Mouse (Mus musculus): ENCODE measurements around the gene Vangl1.
"Not testable (repeated sequence)": the region's sequence is repeated elsewhere in the genome, so short reads cannot be mapped to it uniquely, and the experiment has no call there.

The Vangl1 gene

GRCm38 (mm10) chr3:102169197-102169905, 35.1 kb downstream of the Vangl1 start:
- DNase-seq (ENCODE audit: low read depth, low spot score), result no peak

- DNase-seq (ENCODE audit: low read depth, low spot score), result no peak
Measured at GRCm38 (mm10) chr3:102167555-102168210, 36.8 kb downstream of the Vangl1 start.

- no peak for DNase-seq (ENCODE audit: low read depth, low spot score)
Measured at GRCm38 (mm10) chr3:102166794-102167193, 37.7 kb downstream of the Vangl1 start.

GRCm38 (mm10) chr3:102166287-102166620, 38.2 kb downstream of the Vangl1 start:
- no peak for DNase-seq (ENCODE audit: low read depth, low spot score)

GRCm38 (mm10) chr3:102165536-102166286, 38.8 kb downstream of the Vangl1 start:
- no peak for DNase-seq (ENCODE audit: low read depth, low spot score)

GRCm38 (mm10) chr3:102164911-102165310, 39.6 kb downstream of the Vangl1 start:
- DNase-seq (ENCODE audit: low read depth, low spot score), result no peak

- not testable (repeated sequence) for DNase-seq (ENCODE audit: low read depth, low spot score)
Measured at GRCm38 (mm10) chr3:102163861-102164260, 40.6 kb downstream of the Vangl1 start.

GRCm38 (mm10) chr3:102159423-102160325, 44.8 kb downstream of the Vangl1 start:
- DNase-seq (ENCODE audit: low read depth, low spot score), result no peak

GRCm38 (mm10) chr3:102158759-102159422, 45.6 kb downstream of the Vangl1 start:
- no peak for DNase-seq (ENCODE audit: low read depth, low spot score)

- DNase-seq (ENCODE audit: low read depth, low spot score), result no peak
Measured at GRCm38 (mm10) chr3:102157652-102158051, 46.8 kb downstream of the Vangl1 start.

- DNase-seq (ENCODE audit: low read depth, low spot score), result no peak
Measured at GRCm38 (mm10) chr3:102156737-102157136, 47.8 kb downstream of the Vangl1 start.

- DNase-seq (ENCODE audit: low read depth, low spot score), result no peak
Measured at GRCm38 (mm10) chr3:102154107-102154506, 50.4 kb downstream of the Vangl1 start.

GRCm38 (mm10) chr3:102152872-102153271, 51.6 kb downstream of the Vangl1 start:
- DNase-seq (ENCODE audit: low read depth, low spot score), result no peak

- DNase-seq (ENCODE audit: low read depth, low spot score), result no peak
Measured at GRCm38 (mm10) chr3:102152471-102152870, 52.0 kb downstream of the Vangl1 start.

- DNase-seq (ENCODE audit: low read depth, low spot score), result no peak
Measured at GRCm38 (mm10) chr3:102151850-102152249, 52.6 kb downstream of the Vangl1 start.

GRCm38 (mm10) chr3:102149941-102150340, 54.6 kb downstream of the Vangl1 start:
- no peak for DNase-seq (ENCODE audit: low read depth, low spot score)

GRCm38 (mm10) chr3:102147189-102147588, 57.3 kb downstream of the Vangl1 start:
- DNase-seq (ENCODE audit: low read depth, low spot score), result no peak

GRCm38 (mm10) chr3:102146428-102146827, 58.1 kb downstream of the Vangl1 start:
- no peak for DNase-seq (ENCODE audit: low read depth, low spot score)

- no peak for DNase-seq (ENCODE audit: low read depth, low spot score)
Measured at GRCm38 (mm10) chr3:102145645-102146386, 58.7 kb downstream of the Vangl1 start.

GRCm38 (mm10) chr3:102144401-102144800, 60.1 kb downstream of the Vangl1 start:
- DNase-seq (ENCODE audit: low read depth, low spot score), result no peak

Data from retina, postnatal 7 days (tissue).